Mouse (Mus musculus): ENCODE results near the gene Gxylt2. TPM values are rescaled to one million over a fixed set of nuclear protein-coding genes. Genes with fewer than 3 reads are reported as not detected.

Gxylt2 gene
- polyA plus RNA-seq, 1 experiment = 2.0 TPM

DNA sequence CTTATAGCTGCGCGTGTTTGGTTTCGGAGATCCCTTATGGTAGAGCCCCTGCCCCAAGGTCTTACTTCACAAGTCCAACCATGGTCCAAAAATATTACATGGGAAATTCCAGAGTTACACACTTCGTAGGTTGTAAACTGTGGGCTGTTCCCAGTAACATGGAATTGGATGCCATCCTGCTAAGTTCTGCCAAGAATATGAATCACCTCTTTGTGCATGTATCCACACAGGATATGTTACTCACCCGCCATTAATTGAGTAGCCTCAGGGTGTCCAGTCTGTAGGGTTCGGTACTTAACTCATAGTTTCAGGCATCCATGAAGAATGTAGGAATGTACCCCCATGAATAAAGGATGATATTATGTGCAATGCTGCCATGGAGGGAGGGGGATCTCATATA, 94.8 kb downstream of the Gxylt2 start:
- peak; percentile 79 for DNase-seq (ENCODE audit: low read depth)

DNA sequence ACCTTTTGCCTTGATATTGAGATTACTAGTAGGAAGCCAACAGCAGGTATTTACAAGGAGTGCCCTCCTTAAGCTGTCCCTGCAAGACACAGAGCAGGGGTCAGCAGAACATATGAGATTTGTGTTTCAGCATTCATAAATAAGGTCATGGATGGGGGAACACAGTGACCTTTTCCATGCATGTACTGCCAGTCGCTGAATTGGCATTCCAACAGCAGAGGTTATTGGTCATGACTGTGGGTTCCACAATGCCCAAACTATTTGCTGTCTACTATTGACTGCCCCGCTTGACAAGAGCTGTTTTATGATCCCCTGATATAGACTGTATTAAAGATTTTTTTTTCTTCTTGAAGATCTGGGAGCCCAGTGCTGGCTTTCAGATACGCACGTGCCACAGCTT, 95.2 kb downstream of the Gxylt2 start:
- no peak for DNase-seq (ENCODE audit: low read depth)

GRCm38 (mm10) chr6:100800497-100800955, 96.0 kb downstream of the Gxylt2 start:
- no peak for DNase-seq (ENCODE audit: low read depth)

GRCm38 (mm10) chr6:100802381-100803083, 98.0 kb downstream of the Gxylt2 start:
- no peak for DNase-seq (ENCODE audit: low read depth)

- no peak for DNase-seq (ENCODE audit: low read depth)
These were observed 98.7 kb downstream of the Gxylt2 start for GRCm38 (mm10) chr6:100803250-100803649.

DNA sequence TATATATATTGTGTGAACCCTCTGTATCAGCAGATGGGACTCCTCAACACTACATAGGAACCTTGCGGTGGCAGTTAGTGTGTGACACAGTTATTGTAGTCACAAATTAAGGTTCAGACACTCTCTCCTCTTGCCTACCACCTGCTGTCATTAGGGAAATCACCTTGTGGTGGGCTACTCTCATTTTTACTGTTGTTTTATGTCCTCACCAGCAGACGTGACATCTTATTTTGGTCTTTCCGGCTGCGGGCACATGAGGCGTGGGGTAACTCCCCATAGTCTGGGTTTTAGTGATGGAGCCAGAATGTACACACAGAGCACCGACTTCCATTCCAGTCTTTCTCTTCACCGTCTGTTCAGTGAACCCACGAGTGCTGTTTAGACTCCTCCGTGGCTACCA, 102.7 kb downstream of the Gxylt2 start:
- no peak for DNase-seq (ENCODE audit: low read depth)

DNA sequence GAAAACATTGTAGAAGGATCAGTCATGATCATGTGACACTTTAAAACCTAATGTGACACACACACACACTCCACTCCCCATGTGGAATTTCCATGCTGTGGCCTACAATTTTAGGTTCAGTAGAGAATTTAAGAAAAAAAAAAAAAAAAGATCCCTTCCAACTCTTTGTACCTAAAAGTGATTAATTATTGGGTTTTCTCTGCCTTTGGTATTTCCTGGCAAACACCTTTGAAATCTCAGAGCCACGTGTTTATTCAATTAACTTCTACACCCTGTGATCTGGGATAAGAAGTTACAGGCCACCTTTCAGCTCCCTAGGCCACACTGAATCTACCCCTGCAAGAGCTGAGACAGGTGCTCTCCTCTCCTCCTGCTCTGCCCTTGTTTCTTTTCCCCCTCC, 103.2 kb downstream of the Gxylt2 start:
- DNase-seq (ENCODE audit: low read depth) = no peak

GRCm38 (mm10) chr6:100808221-100808778, 103.8 kb downstream of the Gxylt2 start:
- no peak for DNase-seq (ENCODE audit: low read depth)

DNA sequence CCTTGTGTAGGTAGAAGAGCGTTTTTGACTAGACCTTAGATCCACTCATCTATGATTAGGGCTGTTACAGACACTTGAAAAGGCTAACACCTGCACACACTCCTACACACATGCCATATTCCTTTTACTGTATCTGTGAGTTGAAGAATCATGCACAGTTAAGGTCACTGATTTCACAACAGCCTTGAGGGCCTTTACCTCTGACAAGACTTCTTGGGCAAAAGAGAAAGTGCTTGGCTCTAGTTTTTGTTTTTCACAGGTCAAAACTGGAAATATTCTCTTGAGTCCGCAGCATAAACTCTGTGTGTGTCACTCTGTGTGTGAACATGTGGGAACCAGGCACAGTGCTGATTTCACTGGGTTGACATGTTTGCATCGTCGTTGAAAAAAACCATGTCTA, 105.6 kb downstream of the Gxylt2 start:
- DNase-seq (ENCODE audit: low read depth) = peak; percentile 72

DNA sequence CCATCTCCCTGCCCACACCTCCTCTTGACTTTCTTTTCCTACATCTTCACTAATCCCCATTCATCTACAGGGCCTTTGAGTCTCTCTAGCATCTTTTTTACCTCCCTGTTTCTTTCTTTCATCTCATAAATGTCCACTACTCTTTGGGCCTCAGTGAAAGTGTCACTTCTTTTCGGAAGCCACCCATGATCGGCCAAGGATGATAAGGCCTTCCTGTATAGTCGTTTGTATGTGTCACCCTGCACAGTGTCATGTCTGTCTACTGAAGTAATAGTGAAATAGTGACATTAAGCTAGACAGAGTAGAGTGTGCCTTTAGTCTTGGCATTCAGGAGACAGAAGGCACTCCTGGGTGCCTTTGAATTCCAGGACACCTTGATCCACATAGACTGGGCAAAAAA, 107.2 kb downstream of the Gxylt2 start:
- DNase-seq (ENCODE audit: low read depth) = no peak

GRCm38 (mm10) chr6:100821367-100821766, 116.8 kb downstream of the Gxylt2 start:
- no peak for DNase-seq (ENCODE audit: low read depth)

- no peak for DNase-seq (ENCODE audit: low read depth)
These were observed 118.8 kb downstream of the Gxylt2 start for GRCm38 (mm10) chr6:100823356-100823755.

DNA sequence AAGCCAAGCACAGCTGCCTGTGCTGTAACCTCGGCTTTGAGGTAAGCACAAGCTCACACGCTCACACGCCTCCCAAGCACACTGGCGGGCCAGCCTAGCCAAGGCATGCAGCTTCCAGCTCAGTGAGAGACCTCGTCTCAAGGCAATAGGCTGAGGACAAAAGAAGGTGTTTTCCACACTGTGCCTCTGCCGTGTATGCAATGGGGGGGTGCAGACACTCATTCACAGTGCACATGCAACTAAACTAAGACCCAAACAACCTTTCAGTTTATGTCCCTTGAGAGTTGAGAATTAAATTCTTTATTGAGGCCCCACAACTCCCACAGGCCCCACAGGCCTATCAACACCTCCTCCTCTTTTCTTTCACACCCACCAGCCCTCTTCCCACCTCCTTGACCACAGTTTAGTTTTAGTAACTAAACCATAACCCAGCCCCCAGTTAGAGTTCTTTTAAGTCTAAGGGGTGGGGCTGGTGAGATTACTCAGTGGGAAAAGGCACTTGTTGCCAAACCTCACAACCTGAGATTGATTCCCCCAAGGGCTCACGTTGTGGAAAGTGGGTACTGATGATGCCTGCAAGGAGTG, 119.9 kb downstream of the Gxylt2 start:
- no peak for DNase-seq (ENCODE audit: low read depth)

DNA sequence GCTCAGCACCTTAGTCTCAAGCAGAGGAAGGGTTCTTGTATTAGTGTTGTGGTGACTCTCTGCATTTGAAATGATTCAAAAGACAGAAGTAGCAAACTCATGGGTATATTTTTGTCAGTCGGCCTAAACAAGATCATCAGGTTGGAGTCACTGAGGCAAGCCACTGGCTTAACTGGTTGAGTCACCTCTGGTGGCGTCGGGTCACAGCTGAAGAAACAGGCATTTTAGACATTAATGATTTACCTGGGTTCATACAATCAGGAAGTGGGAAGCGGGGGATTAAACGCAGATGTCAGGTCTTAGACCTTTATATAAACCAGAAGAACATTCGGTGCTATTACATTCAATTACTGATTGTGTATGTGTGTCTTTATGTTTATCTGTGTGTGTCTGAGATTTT, 121.5 kb downstream of the Gxylt2 start:
- no peak for DNase-seq (ENCODE audit: low read depth)

DNA sequence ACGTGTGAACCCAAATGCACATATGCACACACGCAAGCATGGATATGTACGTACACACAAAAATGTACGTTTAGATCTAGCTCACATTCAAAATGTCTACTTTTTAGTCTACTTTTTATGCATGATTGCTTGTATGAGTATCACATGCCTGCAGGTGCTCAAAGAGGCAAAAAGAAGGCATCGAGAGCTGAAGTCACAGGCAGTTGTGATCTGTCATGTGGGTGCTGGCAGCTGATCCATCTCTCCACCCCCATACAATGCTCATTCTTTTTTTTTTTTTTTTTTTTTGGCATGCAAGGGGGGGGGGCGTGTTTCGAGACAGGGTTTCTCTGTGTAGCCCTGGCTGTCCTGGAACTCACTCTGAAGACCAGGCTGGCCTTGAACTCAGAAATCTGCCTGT, 124.0 kb downstream of the Gxylt2 start:
- no peak for DNase-seq (ENCODE audit: low read depth)

GRCm38 (mm10) chr6:100829770-100830169, 125.2 kb downstream of the Gxylt2 start:
- DNase-seq (ENCODE audit: low read depth) = no peak

GRCm38 (mm10) chr6:100831188-100831587, 126.7 kb downstream of the Gxylt2 start:
- DNase-seq (ENCODE audit: low read depth) = no peak

- no peak for DNase-seq (ENCODE audit: low read depth)
These were observed 127.2 kb downstream of the Gxylt2 start for GRCm38 (mm10) chr6:100831751-100832150.

GRCm38 (mm10) chr6:100833355-100833754, 128.8 kb downstream of the Gxylt2 start, which contains the start of gene Ppp4r2:
Gene Ppp4r2 (plus strand): TSS chr6:100833622.
- DNase-seq (ENCODE audit: low read depth) = no peak

- no peak for DNase-seq (ENCODE audit: low read depth)
These were observed 129.4 kb downstream of the Gxylt2 start for GRCm38 (mm10) chr6:100833811-100834481.

DNA sequence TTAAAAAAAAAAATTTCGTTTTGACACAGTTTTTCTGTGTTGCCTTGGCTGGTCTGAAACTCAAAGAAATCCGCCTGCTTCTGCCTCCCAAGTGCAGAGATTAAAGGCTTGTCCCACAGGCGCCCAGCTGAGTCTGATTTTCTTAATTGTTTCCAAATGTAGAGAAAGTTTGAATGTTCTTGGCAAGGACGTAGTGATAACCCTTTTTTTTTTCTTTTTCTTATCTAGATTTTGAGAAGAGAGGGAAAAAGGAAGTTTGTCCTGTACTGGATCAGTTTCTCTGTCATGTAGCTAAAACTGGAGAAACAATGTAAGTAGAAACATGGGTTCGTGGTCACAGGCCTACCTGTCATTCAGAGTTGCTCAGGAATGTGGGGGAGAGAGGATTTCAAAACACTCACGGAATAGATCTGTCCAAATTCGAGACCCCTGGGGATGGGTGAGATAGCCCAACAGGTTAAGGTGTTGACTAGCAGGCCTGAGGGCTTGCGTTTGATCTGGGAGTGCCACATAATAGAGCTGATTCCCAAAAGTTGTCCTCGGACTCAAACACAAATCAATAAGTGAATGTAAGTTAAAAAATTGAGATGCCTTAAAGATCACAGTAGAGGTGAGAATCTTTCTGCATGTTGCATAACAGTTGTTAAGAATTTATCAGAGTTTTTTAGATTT, 130.1 kb downstream of the Gxylt2 start:
- no peak for DNase-seq (ENCODE audit: low read depth)

DNA sequence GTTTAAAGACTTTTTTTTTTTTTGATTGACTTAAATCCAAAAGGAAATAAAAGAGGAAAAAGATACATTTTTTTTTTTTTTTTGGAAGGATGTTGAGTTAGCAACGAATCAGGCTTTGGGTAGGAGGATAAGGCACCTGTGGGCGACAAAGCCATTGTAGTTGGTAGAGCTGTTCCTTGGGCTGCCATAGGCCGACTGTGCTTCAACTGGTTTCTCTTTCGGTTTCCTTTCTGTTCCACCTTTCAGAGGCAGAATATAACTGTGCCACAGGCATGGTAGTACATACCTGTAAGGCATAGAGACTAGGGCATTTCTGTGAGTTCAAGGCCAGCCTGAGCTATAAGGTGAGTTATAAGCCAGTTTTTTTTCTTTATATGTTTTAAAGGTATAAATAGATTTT, 140.5 kb downstream of the Gxylt2 start:
- DNase-seq (ENCODE audit: low read depth) = no peak

Data from gonadal fat pad, adult 2 months (tissue).